Mouse (Mus musculus): ENCODE results near the gene Acot7. TPM values are rescaled to one million over a fixed set of nuclear protein-coding genes. Genes with fewer than 3 reads are reported as not detected.

Acot7 gene
- polyA plus RNA-seq, 1 experiment = 244 TPM

DNA sequence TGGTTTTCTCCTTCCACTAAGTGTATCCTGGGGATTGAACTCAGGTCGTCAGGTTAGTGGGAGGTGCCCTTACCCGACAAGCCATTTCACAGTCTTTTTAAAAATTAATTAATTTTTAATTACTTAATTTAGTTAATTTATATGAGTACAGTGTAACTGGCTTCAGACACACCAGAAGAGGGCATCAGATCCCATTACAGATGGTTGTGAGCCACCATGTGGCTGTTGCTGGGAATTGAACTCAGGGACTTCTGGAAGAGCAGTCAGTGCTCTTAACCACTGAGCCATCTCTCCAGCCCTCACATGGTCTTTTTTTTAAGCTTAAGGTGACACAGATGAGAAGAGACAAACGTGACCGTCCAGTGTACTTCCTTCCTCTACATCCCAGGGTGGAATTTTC is 22.9 kb upstream of the Acot7 start:
- TF ChIP-seq CTCF (IDR thresholded peaks at IDR 0.05; ENCODE audit: borderline replicate concordance, extremely low read depth, insufficient read depth, insufficient read length) = no peak
- no peak for TF ChIP-seq POLR2A (IDR thresholded peaks at IDR 0.05; ENCODE audit: borderline replicate concordance, extremely low read depth, insufficient read depth, insufficient read length, poor library complexity, severe bottlenecking)
- no peak for DNase-seq (ENCODE audit: low read depth)

GRCm38 (mm10) chr4:152157779-152158584 is 20.0 kb upstream of the Acot7 start:
- TF ChIP-seq POLR2A (IDR thresholded peaks at IDR 0.05; ENCODE audit: borderline replicate concordance, extremely low read depth, insufficient read depth, insufficient read length, poor library complexity, severe bottlenecking) = no peak
- TF ChIP-seq CTCF (IDR thresholded peaks at IDR 0.05; ENCODE audit: borderline replicate concordance, extremely low read depth, insufficient read depth, insufficient read length) = peak; percentile 74
- peak; percentile 50 for DNase-seq (ENCODE audit: low read depth)

DNA sequence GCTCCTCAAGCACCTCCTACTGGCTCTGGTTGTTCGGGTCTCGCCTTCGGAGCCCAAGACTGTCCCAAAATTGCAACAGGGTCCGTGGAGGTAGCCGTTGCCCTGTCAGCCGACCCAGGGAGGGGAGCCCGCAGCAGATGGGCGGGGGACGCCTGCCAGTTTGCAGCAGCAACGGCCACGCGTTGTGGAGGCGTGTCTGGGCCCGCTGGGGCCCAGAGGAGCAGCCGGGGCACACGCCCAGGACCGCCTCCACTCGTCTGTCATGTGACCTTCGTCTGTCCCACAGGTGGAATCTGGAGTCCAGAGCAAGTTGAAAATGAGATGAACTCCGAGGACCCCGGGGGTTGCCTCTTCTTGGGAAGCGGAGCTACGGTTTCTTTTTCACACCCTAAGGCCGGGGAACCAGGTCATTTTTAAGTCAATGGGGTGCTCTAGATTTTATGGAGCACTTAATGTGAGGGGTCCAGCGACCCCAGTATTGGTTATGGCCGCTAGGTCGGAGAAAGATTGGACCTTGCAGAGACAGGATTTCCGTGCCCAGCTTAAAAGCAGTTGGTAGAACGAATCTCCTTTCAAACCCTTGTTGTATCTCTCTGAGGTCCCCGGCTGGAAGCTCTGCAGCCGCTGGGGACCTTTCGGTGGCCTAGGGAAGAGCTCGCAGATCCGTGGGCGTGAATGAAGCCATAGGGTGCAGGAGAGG is 19.2 kb upstream of the Acot7 start, which contains the start of gene Hes2:
Gene Hes2, plus strand, starts transcription at position 283 of the 700 bp plus-strand sequence.
- DNase-seq (ENCODE audit: low read depth) = no peak
- no peak for TF ChIP-seq POLR2A (IDR thresholded peaks at IDR 0.05; ENCODE audit: borderline replicate concordance, extremely low read depth, insufficient read depth, insufficient read length, poor library complexity, severe bottlenecking)
- TF ChIP-seq CTCF (IDR thresholded peaks at IDR 0.05; ENCODE audit: borderline replicate concordance, extremely low read depth, insufficient read depth, insufficient read length) = no peak

- DNase-seq (ENCODE audit: low read depth) = no peak
Measured at GRCm38 (mm10) chr4:152159285-152159678, 18.7 kb upstream of the Acot7 start.

DNA sequence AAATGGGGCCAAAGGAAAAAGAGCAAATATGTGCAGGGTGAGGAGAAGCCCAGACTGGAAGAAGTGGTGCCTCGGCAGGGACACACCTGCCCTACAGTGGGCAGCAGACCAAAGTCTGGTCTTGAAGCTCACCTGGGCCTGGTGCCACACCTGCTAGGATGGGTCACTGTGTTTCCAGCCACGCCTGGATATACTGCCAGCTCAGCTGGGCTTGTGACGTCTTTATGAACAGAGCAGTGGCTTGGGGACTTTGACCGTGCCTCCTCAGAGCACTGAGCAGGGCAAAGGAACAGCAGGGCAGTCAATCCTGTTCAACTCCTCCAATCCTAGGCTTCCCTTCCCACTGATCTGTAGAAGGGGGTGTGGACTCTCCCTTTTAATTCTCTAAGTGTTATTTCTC is 17.2 kb upstream of the Acot7 start:
- TF ChIP-seq POLR2A (IDR thresholded peaks at IDR 0.05; ENCODE audit: borderline replicate concordance, extremely low read depth, insufficient read depth, insufficient read length, poor library complexity, severe bottlenecking) (no peak), CTCF (IDR thresholded peaks at IDR 0.05; ENCODE audit: borderline replicate concordance, extremely low read depth, insufficient read depth, insufficient read length) (no peak)
- no peak for DNase-seq (ENCODE audit: low read depth)

More at GRCm38 (mm10) chr4:152159285-152159678, 18.7 kb upstream of the Acot7 start:
- no peak for TF ChIP-seq CTCF (IDR thresholded peaks at IDR 0.05; ENCODE audit: borderline replicate concordance, extremely low read depth, insufficient read depth, insufficient read length)
- no peak for TF ChIP-seq POLR2A (IDR thresholded peaks at IDR 0.05; ENCODE audit: borderline replicate concordance, extremely low read depth, insufficient read depth, insufficient read length, poor library complexity, severe bottlenecking)

DNA sequence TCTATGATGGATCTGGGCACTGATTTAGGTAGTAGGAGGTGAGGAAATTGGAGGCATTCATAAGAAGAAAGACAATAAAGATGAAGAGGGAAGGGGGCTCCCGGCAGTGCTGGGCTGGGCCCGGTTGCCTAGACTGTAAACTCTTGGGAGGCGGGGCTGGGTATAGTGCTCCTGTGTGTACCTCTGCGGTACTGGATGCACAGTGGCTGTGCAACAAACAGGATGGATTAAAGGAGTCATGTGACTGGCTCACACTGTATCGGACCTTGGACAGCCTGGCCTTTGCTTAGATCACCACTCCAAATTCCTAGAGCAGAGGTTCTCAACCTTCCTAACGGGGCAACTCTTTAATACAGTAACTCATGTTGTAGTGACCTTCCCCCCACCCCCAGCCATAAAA is 16.3 kb upstream of the Acot7 start:
- TF ChIP-seq CTCF (IDR thresholded peaks at IDR 0.05; ENCODE audit: borderline replicate concordance, extremely low read depth, insufficient read depth, insufficient read length) (no peak), POLR2A (IDR thresholded peaks at IDR 0.05; ENCODE audit: borderline replicate concordance, extremely low read depth, insufficient read depth, insufficient read length, poor library complexity, severe bottlenecking) (no peak)
- no peak for DNase-seq (ENCODE audit: low read depth)

DNA sequence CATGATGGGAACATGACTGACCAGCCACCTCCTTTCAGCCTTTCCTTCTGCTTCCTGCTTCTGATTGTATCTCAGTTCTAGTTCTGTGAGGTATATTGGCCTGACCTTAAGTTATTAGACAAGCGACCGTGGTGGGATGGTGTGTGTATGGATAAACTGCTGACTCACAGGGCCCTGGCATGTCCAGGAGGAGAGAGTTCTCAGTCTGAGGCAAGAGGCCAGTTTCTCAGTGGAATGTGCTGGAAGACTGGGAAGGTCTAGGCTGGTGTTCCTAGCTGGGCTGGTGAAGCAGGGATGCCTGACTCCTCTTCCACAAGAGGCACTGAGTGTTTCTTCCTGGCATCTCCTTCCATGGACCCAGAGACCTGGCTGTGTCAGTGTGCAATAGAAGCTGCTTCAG is 15.2 kb upstream of the Acot7 start:
- TF ChIP-seq CTCF (IDR thresholded peaks at IDR 0.05; ENCODE audit: borderline replicate concordance, extremely low read depth, insufficient read depth, insufficient read length) = no peak
- no peak for TF ChIP-seq POLR2A (IDR thresholded peaks at IDR 0.05; ENCODE audit: borderline replicate concordance, extremely low read depth, insufficient read depth, insufficient read length, poor library complexity, severe bottlenecking)
- no peak for DNase-seq (ENCODE audit: low read depth)

GRCm38 (mm10) chr4:152165036-152165931 is 12.7 kb upstream of the Acot7 start:
- TF ChIP-seq POLR2A (IDR thresholded peaks at IDR 0.05; ENCODE audit: borderline replicate concordance, extremely low read depth, insufficient read depth, insufficient read length, poor library complexity, severe bottlenecking) (no peak), CTCF (IDR thresholded peaks at IDR 0.05; ENCODE audit: borderline replicate concordance, extremely low read depth, insufficient read depth, insufficient read length) (peak; percentile 93)
- DNase-seq (ENCODE audit: low read depth) = peak; percentile 52

- TF ChIP-seq POLR2A (IDR thresholded peaks at IDR 0.05; ENCODE audit: borderline replicate concordance, extremely low read depth, insufficient read depth, insufficient read length, poor library complexity, severe bottlenecking) = no peak
- peak; percentile 85 for DNase-seq (ENCODE audit: low read depth)
Measured at GRCm38 (mm10) chr4:152168052-152168451, 9.9 kb upstream of the Acot7 start.

DNA sequence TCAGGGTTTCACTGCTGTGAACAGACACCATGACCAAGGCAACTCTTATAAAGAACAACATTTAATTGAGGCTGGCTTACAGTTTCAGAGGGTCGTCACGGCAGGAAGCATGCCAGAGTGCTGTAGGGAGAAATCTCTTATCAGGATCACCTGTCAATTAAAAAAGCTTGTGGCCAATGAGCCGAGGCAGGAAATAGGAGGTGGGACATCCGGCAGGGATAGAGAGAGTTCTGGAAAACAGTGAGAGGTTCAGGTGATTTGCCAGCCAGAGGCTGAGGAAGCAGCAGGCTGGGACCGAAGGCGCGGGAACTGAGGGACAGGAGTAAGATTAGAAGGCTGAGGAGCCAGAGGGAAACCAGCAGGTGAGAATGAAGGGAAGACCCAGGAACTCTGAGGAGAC is 8.8 kb upstream of the Acot7 start:
- DNase-seq (ENCODE audit: low read depth) = no peak
- TF ChIP-seq POLR2A (IDR thresholded peaks at IDR 0.05; ENCODE audit: borderline replicate concordance, extremely low read depth, insufficient read depth, insufficient read length, poor library complexity, severe bottlenecking) (no peak), CTCF (IDR thresholded peaks at IDR 0.05; ENCODE audit: borderline replicate concordance, extremely low read depth, insufficient read depth, insufficient read length) (no peak)

GRCm38 (mm10) chr4:152170286-152170685 is 7.6 kb upstream of the Acot7 start:
- TF ChIP-seq POLR2A (IDR thresholded peaks at IDR 0.05; ENCODE audit: borderline replicate concordance, extremely low read depth, insufficient read depth, insufficient read length, poor library complexity, severe bottlenecking) (no peak), CTCF (IDR thresholded peaks at IDR 0.05; ENCODE audit: borderline replicate concordance, extremely low read depth, insufficient read depth, insufficient read length) (no peak)

More at GRCm38 (mm10) chr4:152170286-152170685, 7.6 kb upstream of the Acot7 start:
- DNase-seq (ENCODE audit: low read depth) = no peak
